Mouse (Mus musculus) limb, embryonic 13.5 days (tissue): Measurements from ENCODE around the gene Gm20890. TPM values are rescaled to one million over a fixed set of nuclear protein-coding genes. Genes with fewer than 3 reads are reported as not detected.
"Not testable (repeated sequence)": the region's sequence is repeated elsewhere in the genome, so short reads cannot be mapped to it uniquely, and the experiment has no call there.

ENCODE experiments used
- ATAC-seq: fragments of 200-750 bp; cut with Nextera tagmentation; 2 replicates; pipeline ENCODE4 v1.8.0; 2017; ENCODE audit warnings: low read depth, moderate number of reproducible peaks, moderate TSS enrichment; ENCODE audit not compliant: low FRiP score
- H3K27ac ChIP-seq: fragments of 300-500 bp; sonication (generic); 2 replicates; pipeline ENCODE4 v1.5.1; 2015; ENCODE audit warnings: inconsistent platforms, mild to moderate bottlenecking, moderate library complexity
- H3K27me3 ChIP-seq: fragments of 300-500 bp; sonication (generic); 2 replicates; pipeline ENCODE4 v1.6.1; 2015; ENCODE audit warnings: mild to moderate bottlenecking, inconsistent platforms
- H3K36me3 ChIP-seq: fragments of 300-500 bp; sonication (generic); 2 replicates; pipeline ENCODE4 v1.6.1; 2015; ENCODE audit warnings: inconsistent platforms, mild to moderate bottlenecking, moderate library complexity
- H3K4me1 ChIP-seq: fragments of 300-500 bp; sonication (generic); 2 replicates; pipeline ENCODE4 v1.6.1; 2015; ENCODE audit warnings: inconsistent platforms
- H3K4me2 ChIP-seq: fragments of 300-500 bp; sonication (generic); replicated peaks from 2 replicates; pipeline ENCODE4 v1.6.1; 2015; ENCODE audit warnings: inconsistent platforms, mild to moderate bottlenecking, moderate library complexity
- H3K4me3 ChIP-seq: fragments of 300-500 bp; sonication (generic); 2 replicates; pipeline ENCODE4 v1.5.1; 2015; ENCODE audit warnings: moderate library complexity, mild to moderate bottlenecking, inconsistent platforms
- H3K9ac ChIP-seq: fragments of 300-500 bp; sonication (generic); 2 replicates; pipeline ENCODE4 v1.6.1; 2015; ENCODE audit warnings: mild to moderate bottlenecking, inconsistent platforms
- H3K9me3 ChIP-seq: fragments of 300-500 bp; sonication (generic); 2 replicates; pipeline ENCODE4 v1.6.1; 2016; ENCODE audit warnings: inconsistent platforms
- WGBS: fragments of 180-500 bp; shearing (Covaris S2); methylation state at CpG from one replicate; pipeline ENCODE4 v1.1.7; 2015; 5-methylcytosine and 5-hydroxymethylcytosine counted together
- polyA plus RNA-seq: library from polyadenylated mRNA; unstranded; fragments of >200 nt; fragmentation: Nextera tagmentation; extraction: Ambion mirVana; gene quantifications from 2 replicates; pipeline ENCODE4 v1.2.1, GENCODE M21; 2015

Gm20890 gene
- not detected in 2 replicates for polyA plus RNA-seq

DNA sequence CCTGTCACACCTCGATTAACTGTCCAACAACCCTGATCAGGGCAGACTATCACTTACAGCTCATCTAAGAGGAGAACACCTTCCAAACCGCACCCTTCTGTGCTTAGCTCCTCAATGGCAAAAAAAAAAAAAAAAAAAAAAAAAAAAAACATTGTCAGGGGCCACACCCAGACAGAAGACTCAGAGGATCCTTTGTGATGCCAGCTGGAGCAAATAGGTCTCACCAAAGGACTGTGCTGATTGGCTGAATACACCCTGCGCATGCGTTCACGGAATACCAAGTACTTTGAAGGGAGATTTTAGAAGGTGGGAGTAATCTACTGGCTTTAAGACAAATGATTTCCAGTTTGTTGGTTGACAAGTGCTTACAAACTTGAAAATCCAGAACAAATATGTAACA lies at the start of gene Gm20890:
Gene Gm20890 (minus strand): TSS at position 101 of the 400 bp plus-strand sequence.
- not testable (repeated sequence) for H3K4me1 ChIP-seq, H3K27me3 ChIP-seq, H3K9me3 ChIP-seq, ATAC-seq, H3K4me2 ChIP-seq, H3K36me3 ChIP-seq, H3K9ac ChIP-seq, H3K27ac ChIP-seq, H3K4me3 ChIP-seq
- WGBS, result no CpG with 5 or more reads among the region's 5 CpGs
